Mouse (Mus musculus): ENCODE measurements at regions not wholly inside any gene's neighbourhood (a gene's known extent, or its start where the extent isn't known, plus 50 kb on each side); places are given as distances from the start of the nearest gene placed in this dataset.

GRCm38 (mm10) chr10:120624203-120624942 lies 148.1 kb upstream of the Hmga2 start:
- TF ChIP-seq MAX (IDR thresholded peaks at IDR 0.05; ENCODE audit: low read depth) (no peak), POLR2A (IDR thresholded peaks at IDR 0.05; ENCODE audit: insufficient read length, low read depth) (no peak), MYOD1 (IDR thresholded peaks at IDR 0.05; ENCODE audit: control insufficient read depth in 1 of 3, insufficient read length in 2 of 3, low read depth in 2 of 3) (peak in 1 of 3 experiments; percentile 37), SRF (IDR thresholded peaks at IDR 0.05; ENCODE audit: control insufficient read depth, insufficient read length, low read depth) (no peak), TCF12 (IDR thresholded peaks at IDR 0.05; ENCODE audit: insufficient read depth, poor library complexity, severe bottlenecking) (no peak), USF1 (IDR thresholded peaks at IDR 0.05; ENCODE audit: low read depth) (peak; percentile 67), POLR2AphosphoS2 (IDR thresholded peaks at IDR 0.05; ENCODE audit: insufficient read length, low read depth) (no peak), TCF3 (IDR thresholded peaks at IDR 0.05; ENCODE audit: insufficient read length, low read depth) (no peak), E2F4 (IDR thresholded peaks at IDR 0.05; ENCODE audit: insufficient read depth) (no peak), MYOG (IDR thresholded peaks at IDR 0.05; ENCODE audit: control insufficient read depth in 1 of 3, insufficient read depth in 1 of 3, insufficient read length in 2 of 3, low read depth in 2 of 3) (no peak), REST (IDR thresholded peaks at IDR 0.05; ENCODE audit: insufficient read depth, insufficient read length) (no peak)
